Mouse (Mus musculus): Measurements from ENCODE around the gene Cntnap5a. TPM values are rescaled to one million over a fixed set of nuclear protein-coding genes. Genes with fewer than 3 reads are reported as not detected.

Cntnap5a gene
- total and polyA plus RNA-seq, 2 experiments from 2014 or later = 1.3 to 14.8 TPM

DNA sequence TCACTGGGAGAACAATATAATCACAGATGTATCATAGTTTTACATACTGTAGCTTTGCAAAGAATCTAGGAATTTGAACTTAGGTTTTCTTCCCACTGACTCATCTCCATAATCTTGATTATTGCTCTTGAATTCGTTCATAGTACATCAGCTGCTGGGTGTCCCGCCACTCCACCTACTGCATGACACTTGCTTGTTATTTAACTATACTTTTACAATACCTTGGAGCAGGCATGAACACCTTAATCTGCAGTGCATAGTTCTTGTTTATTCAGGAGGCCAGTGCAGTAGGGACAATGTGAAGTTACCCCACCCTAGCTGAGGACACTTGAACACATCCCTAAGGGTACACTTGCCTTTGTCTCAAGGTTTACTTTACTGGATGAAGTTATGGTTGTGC, 352.3 kb downstream of the Cntnap5a start:
- 85% methylated on average over 2 of the region's 2 CpGs for WGBS
- H3K4me1 ChIP-seq (ENCODE audit: insufficient read depth) = 0 out of 2 replicates have a peak, but pooled peaks cover 3% of the 10 kb centered on the region
- no peaks in the 10 kb centered on the region for H3K9me3 ChIP-seq (ENCODE audit: low read length)
- no peak for TF ChIP-seq CTCF (IDR thresholded peaks at IDR 0.05; ENCODE audit: low read depth)
- H3K9ac ChIP-seq = no peak overlapping the region
- ATAC-seq = no peak
- no peaks in the 10 kb centered on the region for H3K27me3 ChIP-seq (ENCODE audit: insufficient read depth, low read length)
- no peak overlapping the region for H3K4me2 ChIP-seq (ENCODE audit: low read depth)
- no peaks in the 10 kb centered on the region for H3K36me3 ChIP-seq (ENCODE audit: insufficient read depth)
- H3K27ac ChIP-seq (ENCODE audit: low read depth, low read length) = no peak overlapping the region
- H3K4me3 ChIP-seq (ENCODE audit: low read depth, low read length) = no peak overlapping the region
- no peak for DNase-seq

DNA sequence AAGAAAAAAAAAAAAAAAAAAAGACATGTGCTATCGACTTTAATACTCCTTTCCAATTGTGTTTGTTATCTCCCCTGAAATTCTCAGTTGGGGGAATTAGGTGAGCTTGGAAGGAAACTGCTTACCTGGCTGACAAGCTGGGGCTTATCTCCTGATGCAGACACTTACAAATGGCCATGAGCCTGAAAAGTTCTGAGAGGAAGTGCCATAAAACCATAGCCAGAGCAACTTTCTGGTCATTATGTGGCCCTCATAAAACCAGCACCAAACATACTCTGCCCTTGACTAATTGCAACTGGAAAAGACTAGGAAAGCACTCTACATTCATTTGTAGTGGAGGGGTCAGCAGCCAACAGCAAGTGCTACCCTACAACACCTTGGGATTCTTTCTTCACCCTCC, 359.5 kb downstream of the Cntnap5a start:
- H3K4me2 ChIP-seq (ENCODE audit: low read depth) = no peak overlapping the region
- WGBS = 75% methylated on average over 1 of the region's 1 CpGs

DNA sequence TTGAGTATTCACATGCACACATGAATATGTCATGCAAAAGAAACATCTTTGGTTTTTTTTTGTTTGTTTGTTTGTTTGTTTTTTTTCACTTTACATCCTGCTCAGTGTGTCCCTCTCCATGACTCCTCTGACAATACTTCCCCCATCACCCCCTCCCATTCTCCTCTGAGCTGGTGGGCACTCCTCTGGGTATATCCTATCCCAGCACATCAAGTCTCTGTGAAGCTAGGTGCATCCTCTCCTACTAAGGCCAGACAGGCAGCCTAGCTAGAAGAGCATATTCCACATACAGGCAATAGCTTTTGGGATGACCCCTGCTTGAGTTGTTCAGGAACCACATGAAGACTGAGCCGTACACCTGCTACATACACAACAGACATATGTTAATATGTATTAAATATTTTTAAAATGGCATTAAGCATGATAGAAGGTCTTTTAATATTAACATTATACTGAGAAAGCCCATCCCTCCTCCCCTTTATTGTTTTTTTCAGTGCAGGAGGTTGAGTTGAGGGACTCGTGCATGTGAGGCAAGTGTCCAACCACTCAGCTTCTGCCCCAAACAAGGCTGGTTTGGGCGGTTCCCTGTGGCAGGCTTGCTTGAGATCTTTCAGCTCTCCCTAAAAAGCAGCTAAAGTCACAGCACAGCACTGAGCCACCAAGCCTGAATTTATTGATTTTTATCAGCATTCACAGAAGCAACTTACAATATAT, 422.6 kb downstream of the Cntnap5a start:
- ATAC-seq (no peak), DNase-seq (no peak)
- no peak overlapping the region for H3K27ac ChIP-seq (ENCODE audit: low read depth, low read length)
- H3K27me3 ChIP-seq (ENCODE audit: insufficient read depth, low read length) = no peaks in the 10 kb centered on the region
- H3K9me3 ChIP-seq (ENCODE audit: low read length) = no peaks in the 10 kb centered on the region
- no peak overlapping the region for H3K9ac ChIP-seq
- H3K4me2 ChIP-seq (ENCODE audit: low read depth) = no peak overlapping the region
- WGBS = 68% methylated on average over 3 of the region's 3 CpGs
- H3K36me3 ChIP-seq (ENCODE audit: insufficient read depth) = no peaks in the 10 kb centered on the region
- no peak overlapping the region for H3K4me3 ChIP-seq (ENCODE audit: low read depth, low read length)
- no peaks in the 10 kb centered on the region for H3K4me1 ChIP-seq (ENCODE audit: insufficient read depth)
- no peak for TF ChIP-seq CTCF (IDR thresholded peaks at IDR 0.05; ENCODE audit: low read depth)

More for the DNA sequence above, 359.5 kb downstream of the Cntnap5a start:
- Histone ChIP-seq H3K27ac (ENCODE audit: low read depth, low read length) (no peak overlapping the region), H3K27me3 (ENCODE audit: insufficient read depth, low read length) (no peaks in the 10 kb centered on the region; the same call in 1 of the 2 replicates), H3K4me1 (ENCODE audit: insufficient read depth) (no peaks in the 10 kb centered on the region), H3K4me3 (ENCODE audit: low read depth, low read length) (no peak overlapping the region), H3K36me3 (ENCODE audit: insufficient read depth) (no peaks in the 10 kb centered on the region), H3K9ac (no peak overlapping the region), H3K9me3 (ENCODE audit: low read length) (no peaks in the 10 kb centered on the region)
- ATAC-seq = no peak
- DNase-seq = no peak
- TF ChIP-seq CTCF (IDR thresholded peaks at IDR 0.05; ENCODE audit: low read depth) = no peak

DNA sequence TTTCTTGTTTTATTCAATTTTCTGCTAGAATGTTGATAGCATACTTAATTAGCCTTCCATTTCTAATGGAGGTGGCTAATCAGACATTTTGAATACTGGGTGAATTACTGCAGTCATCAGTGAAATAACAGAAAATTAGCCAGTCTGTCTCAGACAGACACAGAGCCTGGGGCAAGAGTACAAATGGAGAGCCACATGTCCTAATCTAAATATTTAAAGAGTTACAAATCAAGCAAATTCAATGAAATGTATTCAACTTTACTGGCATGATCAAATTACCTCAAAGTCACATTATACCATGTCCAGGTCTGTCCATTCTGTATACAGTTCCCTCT, 423.1 kb downstream of the Cntnap5a start:
- no peak for ATAC-seq
- Histone ChIP-seq H3K9me3 (ENCODE audit: low read length) (no peaks in the 10 kb centered on the region), H3K4me3 (ENCODE audit: low read depth, low read length) (no peak overlapping the region), H3K9ac (no peak overlapping the region), H3K4me1 (ENCODE audit: insufficient read depth) (no peaks in the 10 kb centered on the region), H3K27ac (ENCODE audit: low read depth, low read length) (no peak overlapping the region), H3K36me3 (ENCODE audit: insufficient read depth) (no peaks in the 10 kb centered on the region), H3K27me3 (ENCODE audit: insufficient read depth, low read length) (no peaks in the 10 kb centered on the region), H3K4me2 (ENCODE audit: low read depth) (no peak overlapping the region)
- TF ChIP-seq CTCF (IDR thresholded peaks at IDR 0.05; ENCODE audit: low read depth) = no peak
- no peak for DNase-seq

DNA sequence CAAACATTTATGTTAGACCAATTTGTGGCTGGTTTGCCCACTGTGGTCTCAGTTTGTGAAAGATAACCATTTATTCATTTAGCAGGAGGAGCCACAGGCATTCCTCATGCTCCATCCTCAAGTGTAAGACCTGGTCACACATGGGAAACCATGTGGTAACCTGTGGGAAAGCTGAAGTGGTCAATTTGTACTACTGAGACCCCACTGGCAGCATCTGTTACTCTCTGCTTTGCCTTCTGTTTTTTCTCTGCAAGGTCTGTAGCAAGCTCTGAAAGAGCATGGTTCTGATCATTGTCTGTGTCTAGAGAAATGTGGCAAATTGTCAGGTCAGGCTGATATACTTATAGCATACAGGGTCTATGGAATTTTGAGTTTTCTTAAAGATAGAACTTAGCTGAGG, 423.8 kb downstream of the Cntnap5a start:
- Histone ChIP-seq H3K9ac (no peak overlapping the region), H3K27me3 (ENCODE audit: insufficient read depth, low read length) (no peaks in the 10 kb centered on the region), H3K4me2 (ENCODE audit: low read depth) (no peak overlapping the region), H3K4me1 (ENCODE audit: insufficient read depth) (no peaks in the 10 kb centered on the region), H3K4me3 (ENCODE audit: low read depth, low read length) (no peak overlapping the region), H3K27ac (ENCODE audit: low read depth, low read length) (no peak overlapping the region), H3K9me3 (ENCODE audit: low read length) (no peaks in the 10 kb centered on the region), H3K36me3 (ENCODE audit: insufficient read depth) (no peaks in the 10 kb centered on the region)
- ATAC-seq (no peak), DNase-seq (no peak)
- TF ChIP-seq CTCF (IDR thresholded peaks at IDR 0.05; ENCODE audit: low read depth) = no peak

DNA sequence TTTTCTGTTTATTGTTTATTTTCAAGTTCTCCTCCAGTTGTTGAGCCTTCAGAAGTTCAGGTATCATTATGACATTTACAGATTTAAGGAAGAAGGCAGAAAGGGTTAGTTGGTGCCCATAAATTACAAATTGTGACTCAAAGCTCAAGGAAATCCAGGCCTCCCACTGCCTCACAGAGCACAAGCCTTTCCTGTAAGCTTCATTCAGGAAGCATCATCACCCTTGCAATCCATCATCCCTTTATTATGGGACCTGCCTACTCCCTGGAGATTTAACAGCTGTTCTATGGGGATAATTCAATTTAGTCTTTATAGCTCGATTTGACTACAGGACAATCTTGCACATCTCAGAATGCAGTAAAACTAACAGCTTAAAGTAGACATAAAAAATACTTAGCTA, 441.2 kb downstream of the Cntnap5a start:
- no peak overlapping the region for H3K4me3 ChIP-seq (ENCODE audit: low read depth, low read length)

DNA sequence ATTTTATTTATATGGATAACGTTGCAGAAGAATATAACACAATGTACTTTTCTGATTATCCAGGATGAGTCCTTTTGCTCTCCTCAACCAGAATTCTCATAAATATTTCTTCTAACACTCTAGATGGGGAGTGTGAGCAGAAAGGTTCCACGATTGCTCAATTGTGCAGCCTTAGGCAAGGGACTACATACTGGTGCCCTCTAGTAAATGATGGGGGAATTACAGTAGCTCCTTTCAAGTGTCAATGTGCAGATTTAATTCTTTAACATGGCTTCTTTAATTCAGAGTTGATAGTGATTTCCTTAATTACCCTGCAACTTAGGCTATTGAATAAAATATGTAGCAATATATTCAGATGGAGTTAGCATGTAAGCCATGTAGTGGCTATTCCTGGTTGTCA, 442.5 kb downstream of the Cntnap5a start:
- H3K4me2 ChIP-seq (ENCODE audit: low read depth) = no peak overlapping the region
- no peak for ATAC-seq
- no peak for DNase-seq
- no peak overlapping the region for H3K27ac ChIP-seq (ENCODE audit: low read depth, low read length)
- H3K9ac ChIP-seq = no peak overlapping the region
- TF ChIP-seq CTCF (IDR thresholded peaks at IDR 0.05; ENCODE audit: low read depth) = no peak; the same call in 1 of the 2 replicates
- no peaks in the 10 kb centered on the region for H3K36me3 ChIP-seq (ENCODE audit: insufficient read depth)
- H3K4me1 ChIP-seq (ENCODE audit: insufficient read depth) = no peaks in the 10 kb centered on the region
- no peak overlapping the region for H3K4me3 ChIP-seq (ENCODE audit: low read depth, low read length)
- no peaks in the 10 kb centered on the region for H3K27me3 ChIP-seq (ENCODE audit: insufficient read depth, low read length)
- no peaks in the 10 kb centered on the region for H3K9me3 ChIP-seq (ENCODE audit: low read length)
- 76% methylated on average over 2 of the region's 2 CpGs for whole genome bisulfite sequencing

More for the DNA sequence above, 441.2 kb downstream of the Cntnap5a start:
- no peaks in the 10 kb centered on the region for H3K9me3 ChIP-seq (ENCODE audit: low read length)
- DNase-seq (no peak), ATAC-seq (no peak)
- 67% methylated on average over 1 of the region's 1 CpGs for WGBS
- H3K27me3 ChIP-seq (ENCODE audit: insufficient read depth, low read length) = no peaks in the 10 kb centered on the region
- H3K4me1 ChIP-seq (ENCODE audit: insufficient read depth) = no peaks in the 10 kb centered on the region
- H3K9ac ChIP-seq = no peak overlapping the region
- no peak overlapping the region for H3K27ac ChIP-seq (ENCODE audit: low read depth, low read length)
- no peaks in the 10 kb centered on the region for H3K36me3 ChIP-seq (ENCODE audit: insufficient read depth)
- H3K4me2 ChIP-seq (ENCODE audit: low read depth) = no peak overlapping the region
- TF ChIP-seq CTCF (IDR thresholded peaks at IDR 0.05; ENCODE audit: low read depth) = no peak
